Mouse (Mus musculus): ENCODE data around the gene Frrs1. TPM values are rescaled to one million over a fixed set of nuclear protein-coding genes. Genes with fewer than 3 reads are reported as not detected.

The Frrs1 gene
- polyA plus RNA-seq, 2 experiments = 20.5 to 30.5 TPM

DNA sequence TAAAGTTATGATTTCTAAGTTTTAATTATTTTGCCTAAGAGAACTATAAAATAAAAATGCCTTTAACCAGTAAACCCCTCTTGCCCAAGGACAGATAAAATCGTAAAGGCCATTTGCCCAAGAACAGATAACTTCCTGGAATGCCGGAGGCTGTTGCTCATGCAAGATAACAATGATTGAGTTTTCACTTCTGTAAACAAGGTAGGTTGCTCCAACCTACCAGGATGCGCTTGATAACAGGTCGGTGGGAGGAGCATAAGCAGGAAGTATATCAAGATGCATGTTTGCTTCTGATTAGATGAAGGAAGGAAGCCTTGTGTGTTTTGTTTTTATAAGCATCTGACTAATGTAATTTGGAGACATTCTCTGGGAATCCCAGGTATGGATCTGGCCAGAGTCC is 13.2 kb upstream of the Frrs1 start:
- H3K4me1 ChIP-seq (replicated peaks; ENCODE audit: control insufficient read depth in 2 of 2, insufficient read depth in 2 of 2, low read length in 1 of 2) = peaks cover 13% of the 10 kb centered on the region in 2 experiments
- H3K9me3 ChIP-seq (ENCODE audit: control insufficient read depth, low read length) = no peaks in the 10 kb centered on the region
- no peak overlapping the region for H3K4me3 ChIP-seq (ENCODE audit: insufficient read depth in 1 of 2, low read depth in 2 of 2, low read length in 2 of 2)
- H3K36me3 ChIP-seq (replicated peaks; ENCODE audit: control insufficient read depth, insufficient read depth, low read depth) = no peaks in the 10 kb centered on the region
- DNase-seq (ENCODE audit: low read depth in 3 of 3, low spot score in 3 of 3) = no peak
- H3K27ac ChIP-seq = no peak overlapping the region; the same call in 1 of the 2 replicates
- no peak for TF ChIP-seq CTCF (IDR thresholded peaks at IDR 0.05; ENCODE audit: low read depth)
- TF ChIP-seq EP300 (IDR thresholded peaks at IDR 0.05; ENCODE audit: low read depth) = peak; percentile 69
- WGBS (ENCODE audit: insufficient replicate concordance) = 10% methylated on average over 4 of the region's 4 CpGs
- H3K9ac ChIP-seq (replicated peaks) = no peak overlapping the region
- peak; percentile 61; the same call in 1 of the 2 replicates for ATAC-seq (ENCODE audit: insufficient read depth)
- H3K4me2 ChIP-seq (ENCODE audit: low read depth) = no peak overlapping the region
- H3K27me3 ChIP-seq (ENCODE audit: control insufficient read depth, insufficient read depth, low read length) = no peaks in the 10 kb centered on the region

DNA sequence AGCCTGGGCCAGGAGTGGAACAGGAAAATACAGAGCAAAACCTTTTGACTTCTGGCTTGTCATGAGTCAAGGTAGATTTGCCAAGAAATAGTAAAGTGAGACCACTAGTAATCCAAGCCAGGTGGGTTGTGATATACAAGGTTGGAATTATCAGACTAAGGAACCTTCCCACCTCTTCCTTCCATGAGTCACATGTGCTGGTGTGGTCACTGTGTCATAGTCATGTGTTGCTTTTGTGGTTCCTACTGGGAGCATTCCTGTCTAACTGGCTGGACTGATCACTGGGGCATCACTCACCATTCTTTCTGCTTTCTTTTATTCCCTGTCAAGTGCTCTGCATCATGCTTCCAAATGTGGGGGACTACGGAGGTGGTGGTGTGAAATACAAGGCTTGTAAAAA is 11.2 kb upstream of the Frrs1 start:
- Histone ChIP-seq H3K4me3 (ENCODE audit: insufficient read depth in 1 of 2, low read depth in 2 of 2, low read length in 2 of 2) (no peak overlapping the region), H3K4me2 (ENCODE audit: low read depth) (no peak overlapping the region), H3K9ac (replicated peaks) (no peak overlapping the region), H3K9me3 (ENCODE audit: control insufficient read depth, low read length) (no peaks in the 10 kb centered on the region), H3K27ac (no peak overlapping the region), H3K27me3 (ENCODE audit: control insufficient read depth, insufficient read depth, low read length) (no peaks in the 10 kb centered on the region), H3K4me1 (replicated peaks; ENCODE audit: control insufficient read depth in 2 of 2, insufficient read depth in 2 of 2, low read length in 1 of 2) (peaks cover 13% of the 10 kb centered on the region in 2 experiments), H3K36me3 (replicated peaks; ENCODE audit: control insufficient read depth, insufficient read depth, low read depth) (no peaks in the 10 kb centered on the region)
- DNase-seq (ENCODE audit: low read depth in 3 of 3, low spot score in 3 of 3) (no peak), ATAC-seq (ENCODE audit: insufficient read depth) (no peak)
- WGBS (ENCODE audit: insufficient replicate concordance) = 86% methylated on average over 1 of the region's 1 CpGs
- TF ChIP-seq CTCF (IDR thresholded peaks at IDR 0.05; ENCODE audit: low read depth) = no peak
- no peak for TF ChIP-seq EP300 (IDR thresholded peaks at IDR 0.05; ENCODE audit: low read depth)

DNA sequence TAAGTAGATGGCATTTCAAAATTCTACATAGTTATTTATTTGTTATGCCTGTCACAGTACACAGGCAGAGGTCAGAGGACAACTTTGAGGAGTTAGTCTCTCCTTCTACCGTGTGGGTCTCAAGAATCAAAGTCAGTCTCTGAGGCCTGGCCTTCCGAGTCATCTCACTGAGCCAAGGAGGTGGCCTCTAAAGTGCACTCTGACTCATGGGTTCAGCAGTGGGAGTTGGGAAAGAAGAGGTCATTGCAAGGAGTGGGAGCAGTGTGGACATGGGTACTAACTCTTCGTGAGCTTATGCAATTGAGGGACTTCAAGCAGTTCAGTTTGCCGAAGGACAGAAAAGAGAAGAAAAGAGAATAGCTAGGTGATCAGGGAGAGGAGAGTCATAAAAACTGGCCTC is 10.3 kb upstream of the Frrs1 start:
- DNase-seq (ENCODE audit: low read depth in 3 of 3, low spot score in 3 of 3) = no peak
- Histone ChIP-seq H3K27ac (no peak overlapping the region), H3K9me3 (ENCODE audit: control insufficient read depth, low read length) (no peaks in the 10 kb centered on the region), H3K4me1 (replicated peaks; ENCODE audit: control insufficient read depth in 2 of 2, insufficient read depth in 2 of 2, low read length in 1 of 2) (peaks cover 13% of the 10 kb centered on the region in 2 experiments), H3K4me3 (ENCODE audit: insufficient read depth in 1 of 2, low read depth in 2 of 2, low read length in 2 of 2) (no peak overlapping the region), H3K27me3 (ENCODE audit: control insufficient read depth, insufficient read depth, low read length) (no peaks in the 10 kb centered on the region), H3K9ac (replicated peaks) (no peak overlapping the region), H3K36me3 (replicated peaks; ENCODE audit: control insufficient read depth, insufficient read depth, low read depth) (no peaks in the 10 kb centered on the region), H3K4me2 (ENCODE audit: low read depth) (no peak overlapping the region)
- no peak for TF ChIP-seq EP300 (IDR thresholded peaks at IDR 0.05; ENCODE audit: low read depth)
- no peak for TF ChIP-seq CTCF (IDR thresholded peaks at IDR 0.05; ENCODE audit: low read depth)
- 61% methylated on average over 4 of the region's 4 CpGs for WGBS (ENCODE audit: insufficient replicate concordance)
- no peak for ATAC-seq (ENCODE audit: insufficient read depth)

DNA sequence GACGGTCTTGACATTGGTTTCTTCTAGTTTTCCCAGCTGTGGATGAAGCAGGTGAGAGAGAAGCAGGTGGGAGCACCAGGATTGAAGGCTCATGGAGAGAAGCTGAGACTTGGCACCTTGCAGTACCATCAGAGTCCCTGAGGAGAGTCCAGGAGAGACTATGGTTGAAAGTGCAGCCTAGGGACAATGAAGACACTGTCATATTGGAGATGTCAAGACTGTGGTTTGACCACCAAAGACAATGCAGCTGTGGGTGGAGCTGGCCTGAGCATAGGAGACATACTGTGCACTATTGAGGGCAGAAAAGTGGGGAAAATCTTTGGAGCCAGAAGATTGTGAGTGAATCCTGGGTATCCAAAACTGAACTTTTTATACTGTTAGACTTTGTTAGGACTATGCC is 8.9 kb upstream of the Frrs1 start:
- H3K36me3 ChIP-seq (replicated peaks; ENCODE audit: control insufficient read depth, insufficient read depth, low read depth) = no peaks in the 10 kb centered on the region
- H3K27me3 ChIP-seq (ENCODE audit: control insufficient read depth, insufficient read depth, low read length) = no peaks in the 10 kb centered on the region
- DNase-seq (ENCODE audit: low read depth in 3 of 3, low spot score in 3 of 3) (no peak), ATAC-seq (ENCODE audit: insufficient read depth) (no peak)
- WGBS (ENCODE audit: insufficient replicate concordance) = 51% methylated on average over 1 of the region's 1 CpGs
- no peak overlapping the region for H3K4me3 ChIP-seq (ENCODE audit: insufficient read depth in 1 of 2, low read depth in 2 of 2, low read length in 2 of 2)
- H3K4me2 ChIP-seq (ENCODE audit: low read depth) = no peak overlapping the region
- TF ChIP-seq EP300 (IDR thresholded peaks at IDR 0.05; ENCODE audit: low read depth) = no peak
- TF ChIP-seq CTCF (IDR thresholded peaks at IDR 0.05; ENCODE audit: low read depth) = no peak
- no peak overlapping the region for H3K27ac ChIP-seq
- H3K4me1 ChIP-seq (replicated peaks; ENCODE audit: control insufficient read depth in 2 of 2, insufficient read depth in 2 of 2, low read length in 1 of 2) = peaks cover 13 to 15% of the 10 kb centered on the region in 2 experiments
- no peak overlapping the region for H3K9ac ChIP-seq (replicated peaks)
- H3K9me3 ChIP-seq (ENCODE audit: control insufficient read depth, low read length) = no peaks in the 10 kb centered on the region

DNA sequence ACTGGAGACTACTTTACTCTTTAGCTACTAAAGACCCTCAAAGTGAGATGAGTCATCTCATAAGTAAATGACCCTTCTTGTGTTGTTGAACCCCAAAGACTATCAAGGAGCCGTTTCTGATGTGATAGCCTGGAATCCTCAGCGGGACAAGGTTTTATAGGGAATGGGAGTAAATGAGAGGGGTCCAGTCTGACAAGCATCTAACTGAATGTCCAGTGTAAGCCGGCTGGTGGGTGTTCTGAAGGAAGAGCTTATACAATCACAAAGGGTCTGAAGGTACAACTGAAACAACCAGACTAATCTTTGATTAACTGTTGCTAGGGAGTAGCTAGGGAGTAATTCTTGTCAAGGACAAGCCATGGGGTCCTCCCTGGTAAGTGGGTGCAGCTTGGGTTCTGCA is 6.8 kb upstream of the Frrs1 start:
- H3K9ac ChIP-seq (replicated peaks) = no peak overlapping the region
- H3K36me3 ChIP-seq (replicated peaks; ENCODE audit: control insufficient read depth, insufficient read depth, low read depth) = no peaks in the 10 kb centered on the region
- H3K4me2 ChIP-seq (ENCODE audit: low read depth) = no peak overlapping the region
- H3K27ac ChIP-seq = no peak overlapping the region
- H3K9me3 ChIP-seq (ENCODE audit: control insufficient read depth, low read length) = no peaks in the 10 kb centered on the region
- WGBS (ENCODE audit: insufficient replicate concordance) = 61% methylated on average over 3 of the region's 3 CpGs
- no peaks in the 10 kb centered on the region for H3K27me3 ChIP-seq (ENCODE audit: control insufficient read depth, insufficient read depth, low read length)
- DNase-seq (ENCODE audit: low read depth in 3 of 3, low spot score in 3 of 3) (no peak), ATAC-seq (ENCODE audit: insufficient read depth) (no peak)
- no peak overlapping the region for H3K4me3 ChIP-seq (ENCODE audit: insufficient read depth in 1 of 2, low read depth in 2 of 2, low read length in 2 of 2)
- no peak for TF ChIP-seq EP300 (IDR thresholded peaks at IDR 0.05; ENCODE audit: low read depth)
- TF ChIP-seq CTCF (IDR thresholded peaks at IDR 0.05; ENCODE audit: low read depth) = no peak
- H3K4me1 ChIP-seq (replicated peaks; ENCODE audit: control insufficient read depth in 2 of 2, insufficient read depth in 2 of 2, low read length in 1 of 2) = peaks cover 5 to 12% of the 10 kb centered on the region in 2 experiments

Measured in liver, embryonic 14.5 days (tissue).